In genomic region chr15:97786412-97787112, GRCm38 (mm10) we compare ENCODE assay signal across 9 mouse cellular contexts. TPM values are rescaled to one million over a fixed set of nuclear protein-coding genes. Genes with fewer than 3 reads are reported as not detected.
DNase-seq lines count a peak whose midpoint lies in the region; ATAC-seq lines count a peak whose summit lies in the region.
"Had no signal": no experiment of that assay in that cellular context is flagged by ENCODE, and none has a peak within 500 bp of the region (broad histone marks: within the 10 kb centered on the region; RNA-seq: fewer than 3 reads in every experiment).

No protein-coding gene starts in this region.

- ATAC-seq in erythroblast, adult 5-6 weeks (replicated peaks; ENCODE audit: low FRiP score, poor library complexity, severe bottlenecking) = peak; percentile 21
- peak; percentile 16 for ATAC-seq in megakaryocyte progenitor cell, adult 5-6 weeks (replicated peaks; ENCODE audit: poor library complexity)
- no peak for ATAC-seq in midbrain, embryonic 13.5 days

- WGBS in midbrain, embryonic 13.5 days = 83% methylated on average over 10 of the region's 10 CpGs

- H3K27ac ChIP-seq in midbrain, embryonic 13.5 days = no peak overlapping the region

- H3K36me3 ChIP-seq in midbrain, embryonic 13.5 days = peaks cover 13% of the 10 kb centered on the region

- H3K9me3 ChIP-seq in midbrain, embryonic 13.5 days = no peaks in the 10 kb centered on the region
- H3K9me3 ChIP-seq: heart, embryonic 15.5 days had no signal

- peaks cover 29% of the 10 kb centered on the region for H3K4me1 ChIP-seq in midbrain, embryonic 13.5 days (replicated peaks)

- no peak overlapping the region for H3K4me2 ChIP-seq in midbrain, embryonic 13.5 days (replicated peaks)

- H3K4me3 ChIP-seq in midbrain, embryonic 13.5 days (replicated peaks) = no peak overlapping the region
- H3K4me3 ChIP-seq: heart, embryonic 15.5 days had no signal

- no peak overlapping the region for H3K9ac ChIP-seq in midbrain, embryonic 13.5 days (replicated peaks)
- H3K9ac ChIP-seq: heart, embryonic 15.5 days had no signal

- peak; percentile 64 for DNase-seq in adrenal gland, adult 2 months
- DNase-seq in adrenal gland, postnatal 25 days = no peak
- peak; percentile 50 to 74 for DNase-seq in lung, adult 18-20 months
- DNase-seq in lung, postnatal 25 days (ENCODE audit: low spot score) = no peak
- DNase-seq in frontal cortex, postnatal 25 days (ENCODE audit: low spot score in 2 of 2) = no peak

- peaks cover 12% of the 10 kb centered on the region for H3K27me3 ChIP-seq in midbrain, embryonic 13.5 days
- H3K27me3 ChIP-seq: heart, embryonic 15.5 days had no signal

RNA-seq across cellular contexts. Expression of gene Slc48a1, which starts 8.2 kb away (rescaled TPM):
- total RNA-seq in adrenal gland, adult 2 months (2021) = 100 to 1,000 TPM; 116 to 158 TPM
- 204 and 217 TPM in 2 replicates for polyA plus RNA-seq in adrenal gland, adult 2 months (2012; rRNA removed)
- 92.4 and 108 TPM in 2 replicates for total RNA-seq in adrenal gland, postnatal 25 days (2021)
- 187 and 225 TPM in 2 replicates for total RNA-seq in erythroblast, adult 5-6 weeks (2015; ENCODE audit: low replicate concordance)
- 172 and 185 TPM in 2 replicates for total RNA-seq in erythroblast, adult 5-6 weeks (2017; ENCODE audit: low replicate concordance)
- total RNA-seq in megakaryocyte progenitor cell, adult 5-6 weeks (2015) = 83.0 and 94.4 TPM in 2 replicates
- 62.7 and 70.0 TPM in 2 replicates for total RNA-seq in megakaryocyte progenitor cell, adult 5-6 weeks (2017)
- 48.0 and 59.8 TPM in 2 replicates for polyA plus RNA-seq in midbrain, embryonic 13.5 days (2015; fragmentation: Nextera tagmentation; extraction: Ambion mirVana)

RNA-seq across cellular contexts. Expression of gene Rapgef3, which starts 18.8 kb away (rescaled TPM):
- total RNA-seq in adrenal gland, adult 2 months (2021) = 10 to 100 TPM; 13.4 to 18.6 TPM
- polyA plus RNA-seq in adrenal gland, adult 2 months (2012; rRNA removed) = 44.5 and 52.6 TPM in 2 replicates
- total RNA-seq in adrenal gland, postnatal 25 days (2021) = 16.9 and 26.0 TPM in 2 replicates
- total RNA-seq in erythroblast, adult 5-6 weeks (2015; ENCODE audit: low replicate concordance) = not detected in 2 replicates
- 2.3 and 2.6 TPM in 2 replicates for total RNA-seq in erythroblast, adult 5-6 weeks (2017; ENCODE audit: low replicate concordance)
- 4.0 and 4.5 TPM in 2 replicates for total RNA-seq in megakaryocyte progenitor cell, adult 5-6 weeks (2015)
- 11.7 and 12.0 TPM in 2 replicates for total RNA-seq in megakaryocyte progenitor cell, adult 5-6 weeks (2017)
- 7.2 and 9.0 TPM in 2 replicates for polyA plus RNA-seq in midbrain, embryonic 13.5 days (2015; fragmentation: Nextera tagmentation; extraction: Ambion mirVana)

RNA-seq across cellular contexts. Expression of gene Endou, which starts 55.4 kb away (rescaled TPM):
- total RNA-seq in adrenal gland, adult 2 months (2021) = under 1 TPM; 0.35 to 0.66 TPM
- polyA plus RNA-seq in adrenal gland, adult 2 months (2012; rRNA removed) = 0.38 and 0.66 TPM in 2 replicates
- total RNA-seq in adrenal gland, postnatal 25 days (2021) = 0.71 and 0.82 TPM in 2 replicates
- total RNA-seq in erythroblast, adult 5-6 weeks (2015; ENCODE audit: low replicate concordance) = not detected in 2 replicates
- not detected in 2 replicates for total RNA-seq in erythroblast, adult 5-6 weeks (2017; ENCODE audit: low replicate concordance)
- 0.46 and 0.86 TPM in 2 replicates for total RNA-seq in megakaryocyte progenitor cell, adult 5-6 weeks (2015)
- 1.7 and 2.3 TPM in 2 replicates for total RNA-seq in megakaryocyte progenitor cell, adult 5-6 weeks (2017)
- 0.17 and 0.31 TPM in 2 replicates for polyA plus RNA-seq in midbrain, embryonic 13.5 days (2015; fragmentation: Nextera tagmentation; extraction: Ambion mirVana)

RNA-seq across cellular contexts. Expression of gene Hdac7, which starts 57.7 kb away (rescaled TPM):
- total RNA-seq in adrenal gland, adult 2 months (2021) = 10 to 100 TPM; 52.5 to 65.1 TPM
- 256 and 263 TPM in 2 replicates for polyA plus RNA-seq in adrenal gland, adult 2 months (2012; rRNA removed)
- total RNA-seq in adrenal gland, postnatal 25 days (2021) = 93.1 and 109 TPM in 2 replicates
- total RNA-seq in erythroblast, adult 5-6 weeks (2015; ENCODE audit: low replicate concordance) = 3.5 and 7.7 TPM in 2 replicates
- total RNA-seq in erythroblast, adult 5-6 weeks (2017; ENCODE audit: low replicate concordance) = 1.1 and 3.8 TPM in 2 replicates
- 22.1 and 29.2 TPM in 2 replicates for total RNA-seq in megakaryocyte progenitor cell, adult 5-6 weeks (2015)
- total RNA-seq in megakaryocyte progenitor cell, adult 5-6 weeks (2017) = 12.6 and 14.0 TPM in 2 replicates
- polyA plus RNA-seq in midbrain, embryonic 13.5 days (2015; fragmentation: Nextera tagmentation; extraction: Ambion mirVana) = 29.8 and 31.4 TPM in 2 replicates

Comparison
In these comparisons a context has a peak if more than half of its experiments do, and no peak if none do; other contexts are left out.
1. DNase-seq: peak in adrenal gland, adult 2 months (single experiment) and lung, adult 18-20 months (2 of 2); none in adrenal gland, postnatal 25 days (single experiment), lung, postnatal 25 days (single experiment) and frontal cortex, postnatal 25 days (0 of 2).